Mouse (Mus musculus) MEL (cell line): ENCODE measurements around the gene Ddx6. TPM values are rescaled to one million over a fixed set of nuclear protein-coding genes. Genes with fewer than 3 reads are reported as not detected.
A peak's percentile ranks its signal among the peaks of the same experiment; 100 is the strongest.

Experiments
- DNase-seq: peaks from one replicate; pipeline ENCODE4 v3.0.0; 2011; ENCODE audit warnings: low read depth, low spot score
- H3K27ac ChIP-seq: 2 replicates; pipeline ENCODE4 v1.5.1; 2012; ENCODE audit warnings: low read depth, mild to moderate bottlenecking, control low read depth, low read length, moderate library complexity; ENCODE audit not compliant: control insufficient read depth
- H3K27me3 ChIP-seq, 2 experiments: fragments of 150-350 bp in 1 of 2; sonication (generic) in 1 of 2; 2 replicates each; pipeline ENCODE4 v1.6.1; 2012; ENCODE audit warnings: low read length in 2 of 2, mild to moderate bottlenecking in 2 of 2, improper control_type of control experiment in 1 of 2, moderate library complexity in 1 of 2; ENCODE audit not compliant: insufficient read depth in 2 of 2, control insufficient read depth in 1 of 2
- H3K36me3 ChIP-seq, 2 experiments: 2 replicates each; pipeline ENCODE4 v1.6.1; 2012 to 2014; ENCODE audit warnings: low read length in 2 of 2, improper control_type of control experiment in 1 of 2, inconsistent platforms in 1 of 2, mild to moderate bottlenecking in 1 of 2; ENCODE audit not compliant: insufficient read depth in 2 of 2, control insufficient read depth in 1 of 2
- H3K4me1 ChIP-seq, 2 experiments: fragments of 150-350 bp in 1 of 2; sonication (generic) in 1 of 2; 2 replicates each; pipeline ENCODE4 v1.6.1; 2012; ENCODE audit warnings: low read length in 2 of 2, improper control_type of control experiment in 1 of 2, mild to moderate bottlenecking in 1 of 2; ENCODE audit not compliant: insufficient read depth in 2 of 2, control insufficient read depth in 1 of 2
- H3K4me3 ChIP-seq, 2 experiments: fragments of 150-350 bp in 1 of 2; sonication (generic) in 1 of 2; 2 replicates each; pipeline ENCODE4 v1.5.1; 2012; ENCODE audit warnings: low read depth in 2 of 2, low read length in 2 of 2, mild to moderate bottlenecking in 2 of 2, moderate library complexity in 2 of 2, control low read depth in 1 of 2, improper control_type of control experiment in 1 of 2; ENCODE audit not compliant: control insufficient read depth in 1 of 2, insufficient read depth in 1 of 2
- H3K79me2 ChIP-seq: 2 replicates; pipeline ENCODE4 v1.6.1; 2012; ENCODE audit warnings: mild to moderate bottlenecking, low read length, moderate library complexity; ENCODE audit not compliant: control insufficient read depth, poor library complexity, insufficient read depth
- H3K9ac ChIP-seq: 2 replicates; pipeline ENCODE4 v1.6.1; 2012; ENCODE audit warnings: low read depth, mild to moderate bottlenecking, control low read depth, low read length, moderate library complexity; ENCODE audit not compliant: control insufficient read depth, poor library complexity, severe bottlenecking
- H3K9me3 ChIP-seq: fragments of 150-350 bp; sonication (generic); replicated peaks from 2 replicates; pipeline ENCODE4 v1.6.1; 2012; ENCODE audit warnings: mild to moderate bottlenecking, low read length, improper control_type of control experiment, moderate library complexity; ENCODE audit not compliant: insufficient read depth
- CHD1 ChIP-seq: IDR thresholded peaks from 2 replicates; pipeline ENCODE4 v1.6.1; 2012; ENCODE audit warnings: low read depth, mild to moderate bottlenecking, inconsistent platforms, low read length, improper control_type of control experiment
- CTCF ChIP-seq, 3 experiments: IDR thresholded peaks in 2 of 3; conservative IDR thresholded peaks in 1 of 3; 2 replicates each; pipeline ENCODE4 v1.5.1; 2011 to 2012; ENCODE audit warnings: low read length in 3 of 3, low read depth in 2 of 3, mild to moderate bottlenecking in 2 of 3, improper control_type of control experiment in 1 of 3, inconsistent platforms in 1 of 3, mixed read lengths in 1 of 3, moderate library complexity in 1 of 3; ENCODE audit not compliant: control insufficient read depth in 1 of 3, insufficient read depth in 1 of 3, poor library complexity in 1 of 3, severe bottlenecking in 1 of 3
- E2F4 ChIP-seq: IDR thresholded peaks from 2 replicates; pipeline ENCODE4 v1.6.1; 2011; ENCODE audit warnings: low read depth, low read length, improper control_type of control experiment, borderline replicate concordance
- ELF1 ChIP-seq: IDR thresholded peaks from 2 replicates; pipeline ENCODE4 v1.6.1; 2014; ENCODE audit warnings: low read depth, mild to moderate bottlenecking, inconsistent platforms, low read length, improper control_type of control experiment, moderate library complexity
- GATA1 ChIP-seq: IDR thresholded peaks from 2 replicates; pipeline ENCODE4 v1.6.1; 2011; ENCODE audit warnings: low read depth, low read length, improper control_type of control experiment
- HCFC1 ChIP-seq: IDR thresholded peaks from 2 replicates; pipeline ENCODE4 v1.6.1; 2012; ENCODE audit warnings: low read depth, mild to moderate bottlenecking, inconsistent platforms, low read length, improper control_type of control experiment, moderate library complexity
- JUND ChIP-seq: IDR thresholded peaks from 2 replicates; pipeline ENCODE4 v1.6.1; 2011; ENCODE audit warnings: low read depth, mild to moderate bottlenecking, improper control_type of control experiment, low read length
- KAT2A ChIP-seq: conservative IDR thresholded peaks from 2 replicates; pipeline ENCODE4 v1.6.1; 2012; ENCODE audit warnings: low read depth, low read length, improper control_type of control experiment, inconsistent platforms
- MAZ ChIP-seq: IDR thresholded peaks from 2 replicates; pipeline ENCODE4 v1.6.1; 2012; ENCODE audit warnings: low read depth, mild to moderate bottlenecking, inconsistent platforms, low read length, improper control_type of control experiment
- MXI1 ChIP-seq: IDR thresholded peaks from 2 replicates; pipeline ENCODE4 v1.6.1; 2011; ENCODE audit warnings: mild to moderate bottlenecking, low read depth, low read length, improper control_type of control experiment
- NRF1 ChIP-seq: IDR thresholded peaks from 2 replicates; pipeline ENCODE4 v1.6.1; 2014; ENCODE audit warnings: low read depth, mild to moderate bottlenecking, inconsistent platforms, low read length, improper control_type of control experiment, moderate library complexity; ENCODE audit not compliant: poor library complexity, insufficient read depth, severe bottlenecking
- POLR2A ChIP-seq, 2 experiments: IDR thresholded peaks; 2 replicates each; pipeline ENCODE4 v1.6.1; 2011 to 2012; ENCODE audit warnings: low read length in 2 of 2, mild to moderate bottlenecking in 2 of 2, control low read depth in 1 of 2, improper control_type of control experiment in 1 of 2, low read depth in 1 of 2, moderate library complexity in 1 of 2; ENCODE audit not compliant: control insufficient read depth in 1 of 2, insufficient read depth in 1 of 2, poor library complexity in 1 of 2
- SIN3A ChIP-seq: IDR thresholded peaks from 2 replicates; pipeline ENCODE4 v1.6.1; 2012; ENCODE audit warnings: low read length, improper control_type of control experiment, inconsistent platforms
- SMC3 ChIP-seq: IDR thresholded peaks from 2 replicates; pipeline ENCODE4 v1.6.1; 2011; ENCODE audit warnings: low read depth, low read length, improper control_type of control experiment
- TCF12 ChIP-seq: IDR thresholded peaks from 2 replicates; pipeline ENCODE4 v1.6.1; 2014; ENCODE audit warnings: low read depth, mild to moderate bottlenecking, inconsistent platforms, low read length, improper control_type of control experiment, moderate library complexity
- UBTF ChIP-seq: IDR thresholded peaks from 2 replicates; pipeline ENCODE4 v1.6.1; 2012; ENCODE audit warnings: low read depth, mild to moderate bottlenecking, inconsistent platforms, low read length, improper control_type of control experiment, moderate library complexity, borderline replicate concordance; ENCODE audit not compliant: insufficient read depth
- USF2 ChIP-seq, 2 experiments: IDR thresholded peaks; 2 replicates each; pipeline ENCODE4 v1.6.1; 2011 to 2012; ENCODE audit warnings: improper control_type of control experiment in 2 of 2, low read length in 2 of 2, borderline replicate concordance in 1 of 2, inconsistent platforms in 1 of 2, low read depth in 1 of 2, mild to moderate bottlenecking in 1 of 2; ENCODE audit not compliant: insufficient read depth in 1 of 2
- ZC3H11A ChIP-seq: IDR thresholded peaks from 2 replicates; pipeline ENCODE4 v1.6.1; 2012; ENCODE audit warnings: low read depth, mild to moderate bottlenecking, inconsistent platforms, low read length, improper control_type of control experiment
- ZNF384 ChIP-seq: IDR thresholded peaks from 2 replicates; pipeline ENCODE4 v1.6.1; 2012; ENCODE audit warnings: low read depth, mild to moderate bottlenecking, inconsistent platforms, low read length, improper control_type of control experiment
- polyA plus RNA-seq, 2 experiments: library from polyadenylated mRNA; stranded (reverse) in 1 of 2; unstranded in 1 of 2; fragments of >175 nt in 1 of 2; fragments of >200 nt in 1 of 2; gene quantifications; 2 replicates each; pipeline versions ENCODE4 v1.2.1 to v1.2.4; 2012; ENCODE audit warnings: low replicate concordance in 2 of 2, low read depth in 1 of 2; ENCODE audit not compliant: insufficient read length in 2 of 2, insufficient read depth in 1 of 2, missing spikeins in 1 of 2
- total RNA-seq: library from RNA; depleted of rRNA; stranded (reverse); fragments of 300-350 nt; gene quantifications from 2 replicates; pipeline ENCODE4 v1.2.3, GENCODE M21; 2012

Ddx6 gene
- total and polyA plus RNA-seq, 3 experiments, result 35.9 to 96.5 (median 41.9) TPM

DNA sequence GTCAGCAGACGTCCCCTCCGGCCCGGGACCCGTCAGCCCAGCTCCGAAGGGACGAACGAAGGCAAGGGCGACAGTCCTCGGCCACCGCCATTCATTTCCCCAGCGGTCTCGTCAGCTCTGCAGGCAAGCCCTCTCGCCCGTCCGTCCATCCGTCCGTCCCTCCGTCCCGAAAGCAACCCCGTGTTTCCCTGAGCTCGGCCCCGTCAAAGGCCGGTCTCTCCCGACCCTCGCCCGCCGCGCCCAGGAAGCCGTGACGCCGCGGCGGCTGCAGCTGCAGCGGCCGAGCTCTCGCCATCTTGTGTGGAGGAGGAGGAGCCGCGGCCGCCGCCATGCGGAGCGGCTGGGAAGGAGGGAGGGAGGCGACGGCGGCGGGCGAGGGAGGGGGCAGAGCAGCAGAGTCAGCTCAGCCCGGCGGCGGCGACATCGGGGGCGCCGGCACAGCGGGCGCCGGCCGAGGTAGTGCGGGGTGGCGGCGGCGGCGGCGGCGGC lies 358 bp upstream of the Ddx6 start (continued):
- TF ChIP-seq MAZ, result 0 out of 2 replicates have a peak, but pooled peaks have one; percentile 57
- TF ChIP-seq POLR2A (IDR thresholded peaks at IDR 0.05; ENCODE audit: control insufficient read depth in 1 of 2, insufficient read depth in 1 of 2, low read depth in 1 of 2, low read length in 2 of 2, poor library complexity in 1 of 2), result peak; percentile 45 to 91; a peak in 3 of 4 replicates
- no peak for TF ChIP-seq JUND
- no peak for TF ChIP-seq E2F4

DNA sequence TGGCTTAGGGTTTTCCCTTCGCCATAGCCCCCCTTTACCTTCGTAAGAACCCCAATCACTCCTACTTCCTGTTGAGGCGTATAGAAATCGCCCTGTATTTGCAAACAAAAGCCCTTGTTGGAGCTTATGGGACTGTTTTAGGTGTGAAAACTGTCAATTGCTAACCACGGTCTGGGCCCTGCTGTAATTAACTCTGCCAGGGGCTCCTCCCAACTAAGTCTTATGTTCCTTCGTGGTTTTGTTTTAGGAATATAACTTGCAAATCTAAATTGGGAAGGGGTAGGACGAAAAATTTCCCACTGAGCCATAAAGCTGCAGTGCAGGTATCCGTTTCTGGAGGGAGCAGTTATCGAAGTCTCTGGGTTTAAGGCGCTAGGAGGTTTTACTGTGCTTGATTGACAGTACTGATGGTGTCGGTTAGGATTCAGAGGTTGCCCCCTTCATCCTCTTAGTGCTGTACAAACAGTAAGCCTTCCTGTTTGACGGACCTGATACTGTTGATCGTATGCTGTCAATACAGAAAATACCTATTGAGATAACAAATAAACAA lies 999 bp downstream of the Ddx6 start:
- no peaks in the 10 kb centered on the region for H3K9me3 ChIP-seq
- TF ChIP-seq SIN3A, result peak; percentile 12; the same call in 1 of the 2 replicates
- TF ChIP-seq ELF1, result 0 out of 2 replicates have a peak, but pooled peaks have one; percentile 16
- peak; percentile 9; the same call in 1 of the 2 replicates for TF ChIP-seq CHD1
- 0 out of 2 replicates have a peak, but pooled peaks have one; percentile 8 for TF ChIP-seq UBTF
- TF ChIP-seq USF2 (IDR thresholded peaks at IDR 0.05; ENCODE audit: borderline replicate concordance in 1 of 2, insufficient read depth in 1 of 2, low read depth in 1 of 2, low read length in 2 of 2), result no peak
- TF ChIP-seq GATA1, result no peak; the same call in 1 of the 2 replicates
- H3K27ac ChIP-seq, result peak overlapping the region; percentile 90
- peak overlapping the region; percentile 100 for H3K9ac ChIP-seq
- no peaks in the 10 kb centered on the region for H3K27me3 ChIP-seq
- H3K4me3 ChIP-seq, result peak overlapping the region; percentile 98 to 100
- H3K4me1 ChIP-seq, result peaks cover 8 to 17% of the 10 kb centered on the region in 2 experiments; a peak in 3 of 4 replicates
- peaks cover 28 to 35% of the 10 kb centered on the region in 2 experiments for H3K36me3 ChIP-seq
- peaks cover 65% of the 10 kb centered on the region for H3K79me2 ChIP-seq
- DNase-seq, result peak; percentile 75

GRCm38 (mm10) chr9:44606646-44607045 lies 2.0 kb downstream of the Ddx6 start:
- peaks cover 69% of the 10 kb centered on the region for H3K79me2 ChIP-seq
- H3K4me3 ChIP-seq, result peak overlapping the region in 1 of 2 experiments; percentile 100; a peak in 2 of 4 replicates
- TF ChIP-seq ZNF384, result peak; percentile 83
- TF ChIP-seq KAT2A, result no peak
- TF ChIP-seq TCF12, result no peak
- TF ChIP-seq POLR2A (IDR thresholded peaks at IDR 0.05; ENCODE audit: control insufficient read depth in 1 of 2, insufficient read depth in 1 of 2, low read depth in 1 of 2, low read length in 2 of 2, poor library complexity in 1 of 2), result no peak
- TF ChIP-seq E2F4, result no peak
- TF ChIP-seq GATA1, result no peak
- no peak for TF ChIP-seq HCFC1
- no peak for TF ChIP-seq JUND
- no peak for TF ChIP-seq ELF1
- no peak for TF ChIP-seq SMC3
- TF ChIP-seq SIN3A, result 0 out of 2 replicates have a peak, but pooled peaks have one; percentile 38
- TF ChIP-seq MXI1, result 0 out of 2 replicates have a peak, but pooled peaks have one; percentile 13
- TF ChIP-seq USF2 (IDR thresholded peaks at IDR 0.05; ENCODE audit: borderline replicate concordance in 1 of 2, insufficient read depth in 1 of 2, low read depth in 1 of 2, low read length in 2 of 2), result no peak
- no peak for TF ChIP-seq CTCF (IDR thresholded peaks at IDR 0.05 in 2 of 3, conservative IDR thresholded peaks at IDR 0.05 in 1 of 3; ENCODE audit: control insufficient read depth in 1 of 3, insufficient read depth in 1 of 3, low read depth in 2 of 3, low read length in 3 of 3, poor library complexity in 1 of 3, severe bottlenecking in 1 of 3)
- TF ChIP-seq ZC3H11A, result no peak
- TF ChIP-seq NRF1, result no peak
- peaks cover 33 to 35% of the 10 kb centered on the region in 2 experiments for H3K36me3 ChIP-seq
- H3K4me1 ChIP-seq, result peaks cover 8 to 17% of the 10 kb centered on the region in 2 experiments; a peak in 3 of 4 replicates
- H3K9ac ChIP-seq, result no peak overlapping the region; the same call in 1 of the 2 replicates
- H3K9me3 ChIP-seq, result no peaks in the 10 kb centered on the region
- no peak for DNase-seq
- H3K27me3 ChIP-seq, result no peaks in the 10 kb centered on the region
- no peak overlapping the region for H3K27ac ChIP-seq
